Mouse (Mus musculus): ENCODE measurements around the gene Bves.

DNA sequence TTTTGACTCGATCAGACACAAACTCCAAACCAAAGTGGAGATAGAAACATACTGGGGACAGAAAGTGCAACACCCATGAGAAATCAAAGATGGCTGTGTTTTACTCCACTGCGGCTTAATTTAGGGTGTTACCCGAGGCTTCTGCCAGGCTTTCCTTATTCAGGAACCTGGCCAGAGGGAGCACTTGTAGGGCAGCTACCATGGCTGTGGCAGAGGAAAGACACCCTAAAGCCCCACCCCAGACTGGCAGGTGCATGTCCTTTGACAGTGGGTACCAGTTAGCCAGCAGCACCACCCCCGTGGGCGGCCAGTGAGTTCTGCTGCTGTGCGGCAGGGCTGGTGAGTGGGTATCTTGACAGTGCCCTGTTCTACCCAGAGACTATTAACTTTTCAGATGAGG, 20.5 kb downstream of the Bves start:
- no peak for TF ChIP-seq CTCF (conservative IDR thresholded peaks at IDR 0.05; ENCODE audit: low read length)
- TF ChIP-seq POU5F1 (IDR thresholded peaks at IDR 0.05; ENCODE audit: borderline replicate concordance, low read length): no peak

All from E14TG2a.4 (cell line).